Mouse (Mus musculus): ENCODE measurements at regions not wholly inside any gene's neighbourhood (a gene's known extent, or its start where the extent isn't known, plus 50 kb on each side); places are given as distances from the start of the nearest gene placed in this dataset.

DNA sequence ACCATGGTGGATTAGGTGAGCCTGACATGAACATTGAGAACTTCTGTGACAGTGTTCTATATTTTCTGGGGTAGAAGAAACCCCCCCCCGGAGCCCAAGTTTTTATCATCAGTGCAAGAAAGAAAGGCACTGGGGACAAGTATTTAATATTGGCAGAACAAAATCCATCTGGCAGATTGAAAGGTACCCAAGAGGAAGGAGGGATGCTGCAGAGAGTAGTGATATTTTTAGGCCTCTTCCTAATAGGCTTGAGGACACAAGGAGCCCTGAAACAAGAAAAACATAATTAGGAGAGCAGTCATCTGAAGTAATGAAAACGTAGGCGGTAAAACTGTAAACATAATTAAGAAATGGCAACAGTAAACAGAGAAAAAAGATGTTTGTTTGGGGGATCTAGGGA is 271.0 kb downstream of the Triml1 start:
- TF ChIP-seq EP300 (IDR thresholded peaks at IDR 0.05) = no peak
- no peak for TF ChIP-seq CTCF (IDR thresholded peaks at IDR 0.05)

All from lung, postnatal 0 days (tissue).